Mouse (Mus musculus) layer of hippocampus, adult 2 months (tissue): ENCODE measurements around the gene Cox14. TPM values are rescaled to one million over a fixed set of nuclear protein-coding genes. Genes with fewer than 3 reads are reported as not detected.

Experiments used
- DNase-seq, 2 experiments: peaks; one replicate each; pipeline ENCODE4 v3.0.0; 2022; ENCODE audit warnings: low spot score in 2 of 2
- H3K27ac ChIP-seq: fragments of 200-600 bp; 2 replicates; pipeline ENCODE4 v1.8.1; 2022
- H3K4me3 ChIP-seq: fragments of 200-600 bp; 2 replicates; pipeline ENCODE4 v1.8.1; 2022; ENCODE audit warnings: mild to moderate bottlenecking
- CTCF ChIP-seq: fragments of 200-600 bp; conservative IDR thresholded peaks from 2 replicates; pipeline ENCODE4 v1.8.1; 2022; ENCODE audit warnings: antibody characterized with exemption, mild to moderate bottlenecking, moderate library complexity
- total RNA-seq, 2 experiments: library from RNA; stranded (reverse); gene quantifications; 2 replicates each; pipeline ENCODE4 v1.2.3; 2021

The Cox14 gene
- total RNA-seq, 2 experiments from 2014 or later = 113 to 125 TPM

- DNase-seq = peak in 1 of 2 experiments; percentile 8
- H3K27ac ChIP-seq = no peak overlapping the region
- H3K4me3 ChIP-seq = no peak overlapping the region
- no peak for TF ChIP-seq CTCF
Measured at GRCm38 (mm10) chr15:99700219-99701106, 25.0 kb upstream of the Cox14 start.

DNA sequence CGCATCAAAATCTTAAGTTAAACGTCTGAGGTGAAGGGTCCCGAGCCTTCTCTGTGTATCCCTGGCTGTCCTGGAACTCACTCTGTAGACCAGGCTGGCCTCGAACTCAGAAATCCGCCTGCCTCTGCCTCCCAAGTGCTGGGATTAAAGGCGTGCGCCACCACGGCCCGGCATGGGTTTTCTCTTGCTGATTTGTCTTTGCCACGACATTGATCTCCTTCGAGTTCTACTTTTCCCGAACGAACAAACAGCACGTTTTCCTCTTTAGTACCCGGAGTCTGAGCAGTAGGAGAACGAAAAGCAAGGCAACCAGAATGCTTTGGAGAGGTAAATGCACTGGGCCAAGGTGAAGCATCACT, 23.8 kb upstream of the Cox14 start:
- DNase-seq = peak in 1 of 2 experiments; percentile 8
- H3K27ac ChIP-seq = peak overlapping the region; percentile 99
- H3K4me3 ChIP-seq = peak overlapping the region; percentile 89

DNA sequence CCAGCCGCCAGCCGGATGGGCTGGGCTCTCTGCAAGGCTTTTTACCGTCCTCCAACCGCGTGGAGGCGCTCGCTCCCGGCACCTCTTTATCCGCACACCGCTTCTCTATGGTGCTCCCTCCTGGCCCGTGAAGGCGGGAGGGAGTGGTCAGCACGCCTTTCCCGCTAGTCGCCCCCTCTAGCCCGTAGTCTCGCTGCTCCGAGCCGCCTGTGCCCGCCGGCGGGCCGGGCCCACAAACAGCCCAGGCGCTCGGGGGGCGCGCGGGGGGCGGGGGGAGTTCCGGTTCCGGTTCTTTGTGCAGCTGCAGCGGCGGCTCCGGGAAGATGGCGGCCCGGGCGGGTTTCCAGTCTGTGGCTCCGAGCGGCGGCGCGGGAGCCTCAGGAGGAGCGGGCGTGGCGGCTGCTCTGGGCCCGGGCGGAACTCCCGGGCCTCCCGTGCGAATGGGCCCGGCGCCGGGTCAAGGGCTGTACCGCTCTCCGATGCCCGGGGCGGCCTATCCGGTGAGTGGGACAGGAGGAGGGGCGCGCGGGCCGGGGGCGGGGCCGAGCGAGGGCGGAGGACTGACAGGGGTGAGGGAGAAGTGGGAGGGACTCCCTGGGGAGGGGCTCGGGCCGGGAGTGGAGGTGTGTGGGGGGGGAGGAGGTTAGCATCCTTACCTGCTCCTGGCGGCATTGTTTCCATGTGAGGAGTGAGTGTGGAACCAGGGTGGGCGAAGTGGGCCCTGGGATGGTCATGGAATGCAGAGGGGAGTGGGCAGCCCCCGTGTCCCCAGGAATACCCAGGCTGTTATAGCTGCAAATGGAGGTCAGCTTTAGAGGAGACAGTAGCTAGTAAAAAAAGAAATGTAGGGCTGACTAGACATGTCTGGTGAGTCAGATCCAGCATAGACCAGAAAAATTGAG, 23.2 kb upstream of the Cox14 start, which contains the start of gene Smarcd1:
Gene Smarcd1, plus strand, starts transcription at position 131 of the 902 bp plus-strand sequence.
- H3K27ac ChIP-seq = peak within 1 kb of the TSS; percentile 99
- TF ChIP-seq CTCF = peak; percentile 91
- DNase-seq = peak; percentile 96 to 98
- H3K4me3 ChIP-seq = peak within 1 kb of the TSS; percentile 89

DNA sequence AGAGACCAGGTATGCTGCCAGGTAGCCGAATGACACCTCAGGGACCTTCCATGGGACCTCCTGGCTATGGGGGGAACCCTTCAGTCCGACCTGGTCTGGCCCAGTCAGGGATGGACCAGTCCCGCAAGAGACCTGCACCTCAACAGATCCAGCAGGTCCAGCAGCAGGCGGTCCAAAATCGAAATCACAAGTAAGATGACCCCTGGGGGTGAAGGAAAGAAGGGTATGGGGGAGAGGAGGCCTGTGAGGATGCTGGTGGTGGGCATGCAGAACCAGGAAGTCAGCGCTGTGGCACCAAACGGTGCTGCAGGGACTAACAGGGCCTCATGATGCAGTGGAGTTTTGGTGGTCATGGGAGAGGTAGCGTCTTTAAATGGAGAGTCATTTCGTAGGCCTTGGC, 22.3 kb upstream of the Cox14 start:
- no peak for TF ChIP-seq CTCF
- DNase-seq = peak in 1 of 2 experiments; percentile 14
- peak overlapping the region; percentile 99 for H3K27ac ChIP-seq

DNA sequence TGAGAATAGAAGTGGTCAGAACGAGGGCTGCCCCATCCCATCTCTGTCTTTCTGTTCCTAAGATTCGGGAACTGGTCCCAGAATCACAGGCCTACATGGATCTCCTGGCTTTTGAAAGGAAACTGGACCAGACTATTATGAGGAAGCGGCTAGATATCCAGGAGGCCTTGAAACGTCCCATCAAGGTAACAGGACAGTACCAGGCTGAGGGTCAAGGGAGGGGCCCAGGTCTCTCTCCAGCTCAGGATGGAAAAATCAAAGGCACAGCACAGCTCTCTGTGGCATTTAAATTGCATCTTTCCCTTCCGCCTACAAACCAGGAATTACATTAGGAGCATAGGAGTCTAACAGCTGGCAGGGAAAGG, 21.8 kb upstream of the Cox14 start:
- peak in 1 of 2 experiments; percentile 9 for DNase-seq
- no peak for TF ChIP-seq CTCF
- Histone ChIP-seq H3K27ac (peak overlapping the region; percentile 99), H3K4me3 (peak overlapping the region; percentile 89)

More for the DNA sequence above, 22.3 kb upstream of the Cox14 start:
- H3K4me3 ChIP-seq = peak overlapping the region; percentile 89

DNA sequence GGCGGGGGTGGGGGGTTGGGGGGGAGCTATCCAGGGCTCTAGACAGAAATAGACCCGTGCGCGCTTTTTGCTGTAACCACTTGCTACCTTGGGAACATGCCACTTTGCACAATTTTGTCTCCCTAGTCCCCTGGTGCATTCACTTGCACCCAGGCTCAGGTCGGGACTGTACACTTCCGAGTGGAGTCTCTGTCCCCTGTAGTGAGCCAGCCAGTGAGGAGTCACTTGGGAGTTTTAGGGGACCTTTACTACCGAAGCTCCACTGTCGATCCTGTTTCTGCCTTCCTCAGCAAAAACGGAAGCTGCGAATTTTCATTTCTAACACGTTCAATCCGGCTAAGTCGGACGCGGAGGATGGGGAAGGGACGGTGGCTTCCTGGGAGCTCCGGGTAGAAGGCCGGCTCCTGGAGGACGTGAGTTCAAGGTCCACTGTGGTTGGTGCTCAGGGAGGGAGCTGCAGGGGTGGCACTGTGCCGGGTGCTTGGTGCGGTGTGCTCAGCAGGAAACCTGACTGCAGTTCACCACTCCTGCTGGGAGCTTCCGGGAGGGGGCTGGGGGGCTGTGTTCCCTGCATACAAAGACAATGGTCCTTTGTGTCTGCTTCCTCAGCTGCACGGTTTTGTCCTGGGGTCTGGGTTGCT, 21.3 kb upstream of the Cox14 start:
- peak in 1 of 2 experiments; percentile 38 for DNase-seq
- peak overlapping the region; percentile 89 for H3K4me3 ChIP-seq
- TF ChIP-seq CTCF = no peak
- H3K27ac ChIP-seq = peak overlapping the region; percentile 99

GRCm38 (mm10) chr15:99704881-99705280, 20.5 kb upstream of the Cox14 start:
- DNase-seq = peak in 1 of 2 experiments; percentile 45
- TF ChIP-seq CTCF = no peak
- H3K4me3 ChIP-seq = peak overlapping the region; percentile 89

DNA sequence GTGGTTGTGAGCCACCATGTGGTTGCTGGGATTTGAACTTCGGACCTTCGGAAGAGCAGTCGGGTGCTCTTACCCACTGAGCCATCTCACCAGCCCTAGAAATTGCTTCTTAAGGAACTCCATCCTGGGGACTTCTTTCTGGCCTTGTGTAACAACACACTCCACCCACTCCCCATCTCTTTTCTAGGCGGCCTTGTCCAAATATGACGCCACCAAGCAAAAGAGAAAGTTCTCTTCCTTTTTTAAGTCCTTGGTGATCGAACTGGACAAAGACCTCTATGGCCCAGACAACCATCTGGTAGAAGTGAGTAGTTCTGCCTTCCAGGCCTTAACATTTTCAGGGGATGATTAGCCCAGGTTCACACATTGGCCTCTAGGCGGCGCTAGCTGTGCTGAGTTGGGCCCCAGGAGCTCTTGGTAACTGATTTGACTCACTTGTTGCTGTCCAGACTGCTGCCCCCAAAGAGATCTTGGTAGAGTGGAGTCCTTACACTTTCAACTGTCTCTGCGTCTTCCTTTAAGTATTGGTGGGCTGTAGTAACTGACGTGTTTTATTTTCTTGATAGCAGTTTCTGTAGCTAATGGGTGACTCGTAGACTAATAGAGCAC, 19.9 kb upstream of the Cox14 start, which contains the start of gene Gm17349:
Gene Gm17349, minus strand, starts transcription at position 51 of the 609 bp plus-strand sequence.
- Histone ChIP-seq H3K4me3 (peak within 1 kb of the TSS; percentile 89), H3K27ac (peak within 1 kb of the TSS; percentile 99)
- DNase-seq = peak; percentile 56 to 69
- TF ChIP-seq CTCF = peak; percentile 94

More at GRCm38 (mm10) chr15:99704881-99705280, 20.5 kb upstream of the Cox14 start:
- peak overlapping the region; percentile 99 for H3K27ac ChIP-seq

DNA sequence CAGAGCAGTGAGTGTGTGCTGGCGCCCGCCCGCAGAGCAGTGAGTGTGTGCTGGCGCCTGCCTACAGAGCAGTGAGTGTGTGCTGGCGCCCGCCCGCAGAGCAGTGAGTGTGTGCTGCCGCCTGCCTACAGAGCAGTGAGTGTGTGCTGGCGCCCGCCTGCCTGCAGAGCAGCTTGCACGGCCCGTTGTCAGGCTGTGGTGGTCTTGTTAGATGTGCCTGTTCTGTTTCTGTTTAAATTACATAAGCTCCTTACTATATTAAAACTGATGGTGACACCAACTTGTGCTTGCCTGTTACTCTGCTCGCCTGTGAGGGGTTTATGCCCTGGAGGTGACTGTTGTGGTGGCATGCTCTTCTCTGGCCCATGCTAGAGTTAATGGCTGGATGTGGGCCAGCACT, 17.2 kb upstream of the Cox14 start:
- no peak for DNase-seq
- Histone ChIP-seq H3K4me3 (no peak overlapping the region), H3K27ac (peak overlapping the region; percentile 69; the same call in 1 of the 2 replicates)
- no peak for TF ChIP-seq CTCF

- no peak for DNase-seq
- peak overlapping the region; percentile 99 for H3K27ac ChIP-seq
- TF ChIP-seq CTCF = no peak
- H3K4me3 ChIP-seq = no peak overlapping the region
Measured at GRCm38 (mm10) chr15:99710221-99711190, 14.9 kb upstream of the Cox14 start.

DNA sequence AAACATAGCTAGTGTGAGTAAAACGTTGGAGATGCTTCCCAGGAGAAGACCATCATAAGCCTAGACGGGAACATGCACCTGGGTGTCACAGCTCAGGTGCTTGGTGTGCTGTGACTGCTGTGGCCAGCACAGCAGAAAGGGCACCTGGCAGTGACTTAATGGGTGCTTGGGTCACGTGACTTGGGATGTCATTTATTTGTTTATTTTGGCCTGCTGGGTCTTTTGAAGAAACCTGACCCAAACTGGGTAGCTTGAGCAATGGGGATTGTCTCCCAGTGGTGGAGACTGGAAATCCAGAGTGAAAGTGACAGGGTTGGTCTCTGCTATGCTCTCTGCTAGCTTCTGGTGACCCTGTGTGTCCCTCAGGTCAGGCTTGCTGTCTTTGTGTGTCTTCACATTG, 13.9 kb upstream of the Cox14 start:
- no peak for DNase-seq
- Histone ChIP-seq H3K4me3 (no peak overlapping the region), H3K27ac (peak overlapping the region; percentile 99)
- no peak for TF ChIP-seq CTCF
